ENCODE assay signal across 18 mouse cellular contexts in genomic region chr7:138375573-138375972, GRCm38 (mm10). TPM values are rescaled to one million over a fixed set of nuclear protein-coding genes. Genes with fewer than 3 reads are reported as not detected.
DNase-seq lines count a peak whose midpoint lies in the region; ATAC-seq lines count a peak whose summit lies in the region.
"Had no signal": no experiment of that assay in that cellular context is flagged by ENCODE, and none has a peak within 500 bp of the region (broad histone marks: within the 10 kb centered on the region; RNA-seq: fewer than 3 reads in every experiment).

No protein-coding gene starts in this region.

- H3K9me3 ChIP-seq in midbrain, embryonic 11.5 days (ENCODE audit: control insufficient read depth, low read length) = no peaks in the 10 kb centered on the region
- no peaks in the 10 kb centered on the region for H3K9me3 ChIP-seq in midbrain, embryonic 15.5 days
- H3K9me3 ChIP-seq in intestine, embryonic 16.5 days (ENCODE audit: control insufficient read depth, low read length) = no peaks in the 10 kb centered on the region
- H3K9me3 ChIP-seq: heart, embryonic 12.5 days; limb, embryonic 13.5 days had no signal

- no peak overlapping the region for H3K4me2 ChIP-seq in midbrain, embryonic 11.5 days
- no peak overlapping the region for H3K4me2 ChIP-seq in midbrain, embryonic 15.5 days
- H3K4me2 ChIP-seq in intestine, embryonic 16.5 days (ENCODE audit: low read depth, low read length) = no peak overlapping the region
- H3K4me2 ChIP-seq: heart, embryonic 12.5 days; limb, embryonic 13.5 days had no signal

- peak; percentile 35 for DNase-seq in midbrain, embryonic 11.5 days (ENCODE audit: low spot score, missing footprints)
- DNase-seq in kidney, postnatal 36 days = peak; percentile 59 to 70
- DNase-seq in thymus, postnatal 0 days (ENCODE audit: low spot score) = no peak
- no peak for DNase-seq in ovary, postnatal 10 days (ENCODE audit: low spot score)
- DNase-seq in thymus, postnatal 25 days = no peak
- DNase-seq: cerebellum, adult 18-20 months; forebrain, postnatal 0 days; gastrocnemius, postnatal 14 days; heart, postnatal 4 days; midbrain, embryonic 14.5 days; spleen, adult 18-20 months had no signal

- no peaks in the 10 kb centered on the region for H3K36me3 ChIP-seq in midbrain, embryonic 11.5 days (ENCODE audit: control insufficient read depth, insufficient read depth, low read length)
- no peaks in the 10 kb centered on the region for H3K36me3 ChIP-seq in midbrain, embryonic 15.5 days (replicated peaks)
- no peaks in the 10 kb centered on the region for H3K36me3 ChIP-seq in intestine, embryonic 16.5 days (ENCODE audit: control insufficient read depth, insufficient read depth, low read length)
- H3K36me3 ChIP-seq: heart, embryonic 12.5 days; limb, embryonic 13.5 days had no signal

- no peak for ATAC-seq in midbrain, embryonic 11.5 days (ENCODE audit: low FRiP score)
- ATAC-seq in midbrain, embryonic 15.5 days (replicated peaks) = no peak
- ATAC-seq in intestine, embryonic 16.5 days = peak; percentile 94
- ATAC-seq: forebrain, postnatal 0 days; inflammation-experienced regulatory T-cells, adult 6 months; Patski had no signal

- H3K27me3 ChIP-seq in midbrain, embryonic 11.5 days (ENCODE audit: control insufficient read depth, insufficient read depth, low read length) = no peaks in the 10 kb centered on the region
- no peaks in the 10 kb centered on the region for H3K27me3 ChIP-seq in midbrain, embryonic 15.5 days (replicated peaks)
- no peaks in the 10 kb centered on the region for H3K27me3 ChIP-seq in intestine, embryonic 16.5 days (replicated peaks; ENCODE audit: control insufficient read depth, insufficient read depth, low read length)
- H3K27me3 ChIP-seq: limb, embryonic 13.5 days; Patski had no signal

- no peaks in the 10 kb centered on the region for H3K4me1 ChIP-seq in midbrain, embryonic 11.5 days (ENCODE audit: control insufficient read depth, insufficient read depth, low read length)
- H3K4me1 ChIP-seq in midbrain, embryonic 15.5 days = no peaks in the 10 kb centered on the region
- H3K4me1 ChIP-seq in intestine, embryonic 16.5 days (ENCODE audit: control insufficient read depth, insufficient read depth, low read length) = peaks cover 5% of the 10 kb centered on the region; the same call in 1 of the 2 replicates
- H3K4me1 ChIP-seq: heart, embryonic 12.5 days had no signal

- no peak overlapping the region for H3K27ac ChIP-seq in midbrain, embryonic 11.5 days (ENCODE audit: low read depth, low read length)
- no peak overlapping the region for H3K27ac ChIP-seq in midbrain, embryonic 15.5 days
- H3K27ac ChIP-seq in intestine, embryonic 16.5 days (ENCODE audit: low read length) = no peak overlapping the region
- H3K27ac ChIP-seq: limb, embryonic 13.5 days had no signal

- H3K4me3 ChIP-seq in midbrain, embryonic 11.5 days (ENCODE audit: low read depth, low read length) = no peak overlapping the region
- no peak overlapping the region for H3K4me3 ChIP-seq in midbrain, embryonic 15.5 days
- H3K4me3 ChIP-seq in intestine, embryonic 16.5 days (ENCODE audit: low read length) = no peak overlapping the region
- H3K4me3 ChIP-seq: heart, embryonic 12.5 days; limb, embryonic 13.5 days had no signal

- 72% methylated on average over 7 of the region's 7 CpGs for WGBS in midbrain, embryonic 11.5 days
- 67% methylated on average over 7 of the region's 7 CpGs for WGBS in midbrain, embryonic 15.5 days
- WGBS in intestine, embryonic 16.5 days = 30% methylated on average over 7 of the region's 7 CpGs

- H3K9ac ChIP-seq in midbrain, embryonic 11.5 days (ENCODE audit: low read length) = no peak overlapping the region
- H3K9ac ChIP-seq in midbrain, embryonic 15.5 days = no peak overlapping the region
- H3K9ac ChIP-seq in intestine, embryonic 16.5 days (ENCODE audit: low read depth, low read length) = no peak overlapping the region
- H3K9ac ChIP-seq: forebrain, postnatal 0 days; heart, embryonic 12.5 days; limb, embryonic 13.5 days had no signal

RNA-seq across cellular contexts. Expression of gene Tcerg1l, which starts 22.0 kb away (rescaled TPM):
- 3.4 and 3.5 TPM in 2 replicates for polyA plus RNA-seq in midbrain, embryonic 11.5 days (2014; fragmentation: Nextera tagmentation; extraction: Ambion mirVana)
- 25.7 and 28.4 TPM in 2 replicates for polyA plus RNA-seq in midbrain, embryonic 15.5 days (2015; fragmentation: Nextera tagmentation; extraction: Ambion mirVana)
- polyA plus RNA-seq in intestine, embryonic 16.5 days (2015; fragmentation: Nextera tagmentation; extraction: Ambion mirVana) = 0.12 TPM in 2 replicates
- 0.21 and 0.36 TPM in 2 replicates for polyA plus RNA-seq in thymus, postnatal 0 days (2015; fragmentation: Nextera tagmentation; extraction: Ambion mirVana)
- polyA plus RNA-seq: inflammation-experienced regulatory T-cells, adult 6 months; liver, embryonic 16.5 days had no signal

Comparison
In these comparisons a context has a peak if more than half of its experiments do, and no peak if none do; other contexts are left out.
1. DNase-seq: peak in midbrain, embryonic 11.5 days (single experiment) and kidney, postnatal 36 days (2 of 2); none in thymus, postnatal 0 days (single experiment), ovary, postnatal 10 days (single experiment) and thymus, postnatal 25 days (single experiment).